Mouse (Mus musculus) left cerebral cortex, adult 2 months (tissue): ENCODE data around the gene Xylt2. TPM values are rescaled to one million over a fixed set of nuclear protein-coding genes. Genes with fewer than 3 reads are reported as not detected.

Source experiments
- DNase-seq, 2 experiments: peaks; one replicate each; pipeline ENCODE4 v3.0.0; 2021 to 2022; ENCODE audit warnings: low spot score in 2 of 2, mixed read lengths in 1 of 2; ENCODE audit errors: extremely low spot score in 1 of 2
- H3K27ac ChIP-seq: fragments of 200-600 bp; 2 replicates; pipeline ENCODE4 v1.8.1; 2022
- H3K4me3 ChIP-seq: fragments of 200-600 bp; 2 replicates; pipeline ENCODE4 v1.8.1; 2022
- CTCF ChIP-seq: fragments of 200-600 bp; IDR thresholded peaks from 2 replicates; pipeline ENCODE4 v1.8.1; 2022; ENCODE audit warnings: antibody characterized with exemption, mild to moderate bottlenecking, moderate library complexity
- intact Hi-C: fragments of 180-260 bp; cut with DNase I; formaldehyde crosslinking; loops from one replicate; pipeline ENCODE4 v1.15.1; 2025
- long read RNA-seq, 2 experiments: library from polyadenylated mRNA; stranded (forward); transcript quantifications; one replicate each; pipeline ENCODE4 v2.0.0; 2021; ENCODE audit warnings: borderline mapping rate in 2 of 2
- total RNA-seq, 2 experiments: library from RNA; stranded (reverse); gene quantifications; 2 replicates each; pipeline ENCODE4 v1.2.3; 2021

The Xylt2 gene
- 10 to 100 TPM; 25.4 to 26.0 TPM for total RNA-seq
- long read RNA-seq, experiment 1, transcript Xylt2-201 (11 exons, 3,442 nt), result major isoform, 48 of 67 reads
- long read RNA-seq, experiment 1, partial matches to known transcripts, result 3 of 67 reads
- long read RNA-seq, experiment 1, other reads (novel, unspliced or antisense), result 16 of 67 reads
- long read RNA-seq, experiment 2, transcript Xylt2-201 (11 exons, 3,442 nt), result major isoform, 30 of 53 reads
- long read RNA-seq, experiment 2, partial matches to known transcripts, result 4 of 53 reads
- long read RNA-seq, experiment 2, other reads (novel, unspliced or antisense), result 19 of 53 reads

DNA sequence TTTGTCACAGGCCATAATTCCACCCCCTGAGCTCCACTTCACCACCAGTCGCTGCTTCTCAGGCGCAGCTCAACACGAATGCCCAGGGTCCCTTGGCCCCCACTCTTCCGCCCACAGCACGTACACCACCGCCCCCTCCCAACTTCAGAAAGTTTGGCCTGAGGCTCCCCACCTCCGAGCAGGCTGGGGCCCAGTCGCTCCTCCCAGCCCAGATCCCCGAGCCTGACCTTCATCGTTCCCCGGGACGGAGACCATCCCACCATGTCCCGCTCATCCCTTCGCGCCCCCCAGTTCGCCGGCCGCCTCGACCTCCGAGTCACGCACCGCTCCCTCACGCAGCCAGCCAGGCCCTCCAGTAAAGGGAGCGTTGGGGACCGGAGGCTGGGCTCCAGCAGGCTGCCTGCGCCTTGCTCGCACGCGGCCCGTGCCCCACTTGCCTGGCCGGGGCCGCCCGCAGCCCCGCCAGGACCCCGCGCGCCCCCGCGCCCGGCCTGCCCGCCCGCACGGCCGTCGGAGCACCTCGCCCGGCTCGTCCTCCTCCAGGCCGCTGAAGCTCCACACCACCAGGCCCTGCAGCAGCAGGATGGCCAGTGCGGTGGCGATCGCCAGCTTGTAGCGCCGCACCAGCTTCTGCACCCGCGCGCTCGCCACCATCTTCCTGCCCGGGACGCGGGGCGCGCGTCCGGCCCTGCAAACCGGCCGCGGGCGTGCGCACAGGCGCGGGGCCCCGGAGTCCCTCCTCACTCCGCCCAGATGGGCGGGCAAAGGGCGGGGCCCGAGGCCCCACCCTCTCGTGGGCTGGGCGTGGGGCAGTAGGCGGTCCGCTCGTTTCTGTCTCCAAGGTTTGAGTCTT lies at the start of gene Xylt2:
TSS of gene Xylt2 (minus strand) at position 762 of the 853 bp plus-strand sequence.
- no peak for TF ChIP-seq CTCF
- peak within 1 kb of the TSS; percentile 88 for H3K27ac ChIP-seq
- intact Hi-C loops, result no loop called here
- peak; percentile 87 to 90 for DNase-seq
- peak within 1 kb of the TSS; percentile 83 for H3K4me3 ChIP-seq

DNA sequence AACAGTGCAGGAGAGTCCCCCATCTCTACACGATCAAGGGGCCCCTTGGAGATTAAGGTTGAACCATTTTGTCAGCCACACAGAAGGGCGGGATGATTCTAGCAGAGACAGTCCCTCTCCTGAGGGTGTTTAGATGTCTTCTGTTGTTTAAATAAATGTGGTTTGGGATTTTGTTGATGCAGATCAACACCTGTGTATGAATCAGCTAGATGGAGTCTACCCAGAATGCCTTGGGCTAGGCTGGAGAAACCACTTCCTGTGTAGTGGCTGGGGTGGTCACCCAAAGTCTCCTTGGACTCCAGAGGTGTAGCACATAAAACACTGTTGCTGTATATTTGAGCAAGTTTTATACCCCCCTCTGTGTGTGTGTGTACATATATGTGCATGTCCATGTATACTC lies 41.9 kb upstream of the Xylt2 start:
- DNase-seq, result no peak
- Histone ChIP-seq H3K4me3 (no peak overlapping the region), H3K27ac (no peak overlapping the region)
- intact Hi-C loops, result loop anchor here (5.0 kb wide), 1 partner anchor 87 kb away; no protein-coding TSS in a partner anchor
- TF ChIP-seq CTCF, result no peak

DNA sequence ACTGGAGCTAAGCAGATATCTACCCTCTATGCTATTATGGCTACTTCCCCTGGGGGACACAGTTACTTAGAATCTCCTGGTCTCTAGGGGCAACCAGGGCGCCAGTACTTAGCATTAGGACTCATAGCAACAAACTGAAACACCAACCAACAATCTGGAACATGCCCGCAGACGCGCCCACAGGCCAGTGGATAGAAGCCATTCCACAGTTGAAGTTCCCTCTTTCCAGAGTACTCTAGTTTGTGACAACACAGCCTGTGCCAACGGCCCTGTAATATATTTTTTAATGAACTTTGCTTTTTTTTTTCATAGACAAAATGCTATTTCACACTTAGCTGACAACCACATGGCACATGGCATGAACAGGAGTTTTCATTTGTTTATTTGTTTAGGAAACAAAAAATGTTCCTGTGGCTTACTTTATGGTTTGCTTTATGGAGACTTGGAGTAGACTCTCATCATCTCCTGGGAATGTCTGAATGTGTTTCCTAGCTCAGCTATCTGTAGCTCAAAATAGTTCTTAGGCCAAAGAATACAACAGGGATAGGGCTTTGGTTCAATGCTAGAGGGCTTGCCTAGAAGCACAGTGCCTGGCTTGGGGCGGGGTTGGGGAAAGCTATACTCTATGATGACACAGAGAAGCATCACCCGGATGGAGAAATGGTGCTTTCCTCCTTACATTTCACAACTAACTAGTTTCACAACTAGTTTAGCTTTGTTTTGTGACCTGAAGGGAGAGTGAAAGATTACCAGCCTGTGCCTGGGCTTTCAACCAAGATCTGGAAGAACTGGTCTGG lies 41.0 kb upstream of the Xylt2 start:
- no peak for TF ChIP-seq CTCF
- Histone ChIP-seq H3K27ac (no peak overlapping the region), H3K4me3 (no peak overlapping the region)
- no peak for DNase-seq
- intact Hi-C loops, result loop anchor here (5.0 kb wide), 1 partner anchor 86 kb away; no protein-coding TSS in a partner anchor

DNA sequence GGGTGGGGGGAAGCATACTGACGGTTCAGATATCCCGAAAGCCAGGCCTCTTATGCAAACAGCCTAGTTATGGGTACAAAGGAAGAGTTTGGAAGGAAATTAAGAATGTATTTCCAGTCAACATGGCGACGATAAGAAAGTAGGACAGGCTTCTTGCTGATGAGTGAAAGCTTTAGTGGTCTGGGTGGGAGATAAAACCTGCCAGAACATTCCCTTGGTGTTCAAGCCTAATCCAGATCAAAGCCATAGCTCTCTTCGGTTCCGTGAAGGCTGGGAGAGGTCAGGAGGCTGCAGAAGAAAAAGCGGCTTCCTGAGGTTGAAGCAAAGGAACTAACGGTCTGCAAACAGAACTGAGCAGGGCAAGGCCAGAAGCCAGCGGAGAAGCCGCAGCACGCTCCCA lies 39.9 kb upstream of the Xylt2 start:
- no peak for DNase-seq
- Histone ChIP-seq H3K27ac (no peak overlapping the region), H3K4me3 (no peak overlapping the region)
- intact Hi-C loops, result loop anchor here (5.0 kb wide), 1 partner anchor 85 kb away; no protein-coding TSS in a partner anchor
- no peak for TF ChIP-seq CTCF

DNA sequence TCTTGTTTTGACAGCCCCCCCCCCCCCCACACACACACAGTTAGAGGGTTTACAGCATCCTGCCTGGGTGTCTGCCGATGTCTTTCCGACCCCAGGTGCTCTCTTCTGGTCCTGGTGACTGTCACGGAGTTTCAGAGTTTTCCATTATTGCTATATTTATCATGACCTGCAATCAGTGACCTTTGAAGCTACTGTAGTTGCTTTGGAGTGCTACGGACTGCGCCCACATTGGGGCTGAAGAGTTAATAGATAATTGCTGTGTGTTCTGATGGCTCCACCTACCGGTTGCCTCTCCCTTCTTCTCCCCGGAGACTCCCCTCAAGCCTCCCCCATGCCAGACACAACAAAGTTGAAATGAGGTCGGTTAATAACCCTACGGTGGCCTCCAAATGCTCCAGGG lies 39.4 kb upstream of the Xylt2 start:
- DNase-seq, result no peak
- Histone ChIP-seq H3K4me3 (no peak overlapping the region), H3K27ac (no peak overlapping the region)
- TF ChIP-seq CTCF, result peak; percentile 42
- intact Hi-C loops, result loop anchor here (5.0 kb wide), 1 partner anchor 84 kb away; no protein-coding TSS in a partner anchor

DNA sequence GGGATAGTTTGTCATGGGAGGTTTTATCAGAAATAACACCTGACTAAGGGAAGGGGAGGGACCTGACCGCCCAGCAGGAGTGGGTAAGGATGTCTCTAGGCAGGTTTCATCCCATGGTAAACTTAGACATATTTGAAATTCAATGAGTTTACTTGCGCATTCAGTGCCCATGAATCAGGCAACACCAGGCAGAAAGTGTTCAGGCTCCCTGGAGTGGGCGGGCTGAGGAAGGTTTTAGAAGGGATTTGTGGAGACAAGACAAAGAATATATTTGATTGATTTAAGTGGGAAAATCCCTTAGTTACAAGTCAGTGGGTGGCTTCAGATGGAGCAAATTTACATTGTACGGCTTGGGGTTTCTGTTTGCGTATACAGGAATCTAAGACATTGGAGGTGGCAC lies 38.3 kb upstream of the Xylt2 start:
- no peak for TF ChIP-seq CTCF
- H3K27ac ChIP-seq, result no peak overlapping the region
- intact Hi-C loops, result loop anchor here (5.0 kb wide), 1 partner anchor 83 kb away; no protein-coding TSS in a partner anchor
- no peak overlapping the region for H3K4me3 ChIP-seq
- peak in 1 of 2 experiments; percentile 23 for DNase-seq

DNA sequence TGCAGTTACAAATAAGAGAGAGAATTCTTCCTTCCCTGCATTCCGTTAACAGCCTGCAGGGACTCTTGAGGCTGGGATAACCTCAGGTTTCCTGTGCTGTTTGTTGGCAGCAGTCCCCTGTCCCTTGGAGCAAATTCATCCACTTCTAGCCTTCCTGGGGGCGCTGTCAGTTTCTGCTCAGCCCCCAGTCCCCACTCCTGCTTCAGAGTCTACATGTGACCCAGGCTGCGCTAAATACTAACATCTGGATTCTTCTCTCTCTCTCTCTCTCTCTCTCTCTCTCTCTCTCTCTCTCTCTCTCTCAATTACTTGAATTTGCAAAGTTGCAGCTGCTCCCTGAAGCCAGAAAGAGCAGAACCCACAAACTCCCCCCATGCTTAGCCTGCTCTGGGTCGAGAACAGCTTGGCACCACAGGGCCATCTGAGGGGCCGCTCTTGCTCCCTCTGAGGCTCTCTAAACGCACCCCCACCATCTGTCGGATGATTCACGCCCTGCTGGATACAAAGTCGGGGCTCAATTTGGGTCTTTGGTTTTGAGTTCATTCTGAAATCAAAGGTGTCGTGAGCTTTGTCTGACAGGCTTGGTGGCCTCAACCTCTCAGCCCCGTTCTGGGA lies 36.0 kb upstream of the Xylt2 start:
- intact Hi-C loops, result no loop called here
- TF ChIP-seq CTCF, result no peak
- Histone ChIP-seq H3K4me3 (no peak overlapping the region), H3K27ac (no peak overlapping the region)
- no peak for DNase-seq

DNA sequence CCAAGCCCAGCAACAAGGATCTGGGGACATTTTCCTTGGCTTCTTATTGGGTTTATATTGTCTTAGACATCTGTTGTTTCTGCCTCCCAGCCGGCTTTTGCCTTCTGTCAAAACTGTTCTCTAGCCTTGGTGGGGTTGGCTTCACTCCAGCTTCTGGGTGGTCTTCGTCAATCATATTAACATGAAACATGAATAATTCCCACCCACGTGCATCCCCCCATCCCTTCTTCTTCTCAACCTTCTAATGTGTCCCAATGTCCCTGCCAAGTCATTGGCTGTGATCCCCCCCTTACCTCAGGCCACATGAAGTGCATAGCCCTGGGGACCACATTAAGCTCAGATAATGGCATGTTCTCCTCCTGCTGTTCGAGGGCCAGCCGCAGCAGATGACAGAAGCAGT lies 27.2 kb upstream of the Xylt2 start, which contains the start of gene Gm11541:
TSS of gene Gm11541 (minus strand) at position 28 of the 400 bp plus-strand sequence.
- no peak for DNase-seq
- no peak for TF ChIP-seq CTCF
- Histone ChIP-seq H3K4me3 (no peak within 1 kb of the TSS), H3K27ac (no peak within 1 kb of the TSS)
- intact Hi-C loops, result no loop called here

DNA sequence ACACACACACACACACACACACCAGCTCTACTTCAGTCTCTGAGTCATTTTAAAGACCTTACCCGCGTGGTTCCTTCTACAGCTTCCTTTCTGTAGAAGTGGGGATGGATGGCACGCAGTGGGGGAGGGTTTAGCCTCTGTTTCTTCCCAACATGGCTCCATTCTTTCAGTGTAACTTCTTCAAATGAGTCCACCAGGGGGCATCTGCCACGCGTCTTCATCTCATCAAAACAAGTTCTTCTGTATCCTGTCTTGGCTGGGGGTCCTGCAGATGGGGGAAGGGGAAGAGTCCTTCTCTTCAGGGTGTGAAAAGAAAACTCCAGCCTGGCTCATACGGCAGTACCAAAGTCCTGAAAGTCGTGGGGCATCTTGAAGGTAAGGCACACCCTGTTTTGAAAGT lies 26.7 kb upstream of the Xylt2 start:
- TF ChIP-seq CTCF, result no peak; the same call in 1 of the 2 replicates
- H3K27ac ChIP-seq, result no peak overlapping the region
- no peak overlapping the region for H3K4me3 ChIP-seq
- DNase-seq, result no peak
- intact Hi-C loops, result no loop called here

DNA sequence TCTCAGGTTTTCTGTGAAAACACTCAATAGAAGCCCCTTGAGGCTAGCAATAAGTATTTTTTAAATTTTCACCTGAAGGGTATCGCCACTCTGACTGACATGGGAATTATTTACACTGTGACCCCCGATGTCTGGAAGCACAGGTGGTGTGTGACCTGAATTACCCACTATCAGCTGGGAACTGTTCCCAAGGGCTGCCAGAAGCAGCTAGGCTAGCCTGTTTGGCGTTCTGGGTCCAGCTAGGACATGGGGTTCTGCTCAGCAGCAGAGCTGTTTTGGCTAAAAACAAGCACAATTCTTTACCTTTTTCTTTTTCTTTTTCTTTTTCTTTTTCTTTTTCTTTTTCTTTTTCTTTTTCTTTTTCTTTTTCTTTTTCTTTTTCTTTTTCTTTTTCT lies 24.9 kb upstream of the Xylt2 start:
- no peak overlapping the region for H3K4me3 ChIP-seq
- H3K27ac ChIP-seq, result no peak overlapping the region
- intact Hi-C loops, result no loop called here
- no peak for DNase-seq
- TF ChIP-seq CTCF, result no peak

DNA sequence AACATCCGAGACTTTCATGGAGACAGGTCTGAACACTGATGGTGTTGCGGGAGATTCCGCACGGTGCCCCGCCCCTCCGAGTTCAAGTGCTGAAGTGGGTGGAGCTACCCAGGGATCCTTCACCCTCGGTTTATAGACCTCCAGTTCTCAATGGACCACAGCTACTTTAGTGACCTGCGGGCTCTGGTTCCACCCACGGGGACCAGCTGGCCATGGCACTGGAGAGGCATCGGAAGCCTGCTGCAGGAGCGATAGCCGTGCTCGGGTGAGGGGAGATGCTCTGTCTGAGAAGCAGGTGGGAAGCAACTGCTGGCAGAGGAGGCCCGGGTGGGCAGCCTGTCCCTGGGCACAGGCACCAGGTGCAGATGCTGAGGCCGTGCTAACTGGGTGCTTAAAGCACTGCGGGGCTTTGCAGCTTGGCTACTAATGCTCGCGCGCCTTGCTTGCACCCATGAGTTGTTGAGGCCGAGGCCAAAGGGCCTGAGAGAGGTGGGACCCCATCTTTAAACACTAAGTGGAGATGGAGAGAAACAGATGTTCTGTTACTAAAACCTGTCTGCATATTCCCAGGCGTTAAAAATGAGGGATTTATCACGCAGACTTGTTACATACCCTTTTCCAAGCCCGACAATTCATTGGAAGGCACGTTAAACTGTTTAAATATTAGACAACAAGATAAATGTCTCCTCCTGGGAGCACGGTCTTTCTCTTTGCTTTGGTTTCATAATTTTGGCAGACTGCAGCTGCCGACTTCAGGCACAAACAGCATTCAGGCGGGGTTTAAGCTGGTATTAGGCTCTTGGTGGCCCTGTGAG lies 24.3 kb upstream of the Xylt2 start:
- DNase-seq, result no peak
- TF ChIP-seq CTCF, result no peak
- Histone ChIP-seq H3K4me3 (no peak overlapping the region), H3K27ac (no peak overlapping the region)
- intact Hi-C loops, result no loop called here
